Mouse (Mus musculus): ENCODE measurements around the gene Gm11060.

The Gm11060 gene

DNA sequence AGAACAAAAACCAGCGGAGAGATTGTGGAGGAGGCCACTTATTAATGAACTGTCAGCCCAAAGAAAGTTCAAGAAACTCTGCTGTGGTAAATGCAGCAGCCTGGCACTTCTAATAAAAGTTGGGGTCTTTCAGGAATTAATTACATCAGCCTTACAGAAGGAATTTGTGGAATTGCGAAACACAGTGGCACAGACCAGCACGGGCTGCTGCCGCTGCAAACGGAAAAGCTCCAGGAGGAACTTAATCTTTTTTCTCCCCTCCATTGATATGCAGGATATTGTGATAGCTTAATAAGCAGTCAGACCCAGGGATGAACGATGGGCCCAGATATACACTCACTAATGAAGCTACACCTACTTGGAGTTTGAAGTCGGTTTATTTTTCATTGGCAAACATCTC, 49.6 kb downstream of the Gm11060 start:
- DNase-seq (ENCODE audit: extremely low read depth, low read depth, low spot score), result no peak
